Mouse (Mus musculus) T-cell, adult 2 months (primary cell): ENCODE measurements around the gene Hepacam.

ENCODE experiments used
- DNase-seq: peaks from one replicate; pipeline ENCODE4 v3.0.0; 2022; ENCODE audit warnings: low spot score

The Hepacam gene

GRCm38 (mm10) chr9:37433823-37434560 lies 66.8 kb downstream of the Hepacam start:
- no peak for DNase-seq

GRCm38 (mm10) chr9:37434932-37435331 lies 67.8 kb downstream of the Hepacam start:
- DNase-seq: no peak

- no peak for DNase-seq
Observed at GRCm38 (mm10) chr9:37435616-37436015, 68.5 kb downstream of the Hepacam start.
